Mouse (Mus musculus): ENCODE measurements around the gene Supt5.
A peak's percentile ranks its signal among the peaks of the same experiment; 100 is the strongest.

DNA sequence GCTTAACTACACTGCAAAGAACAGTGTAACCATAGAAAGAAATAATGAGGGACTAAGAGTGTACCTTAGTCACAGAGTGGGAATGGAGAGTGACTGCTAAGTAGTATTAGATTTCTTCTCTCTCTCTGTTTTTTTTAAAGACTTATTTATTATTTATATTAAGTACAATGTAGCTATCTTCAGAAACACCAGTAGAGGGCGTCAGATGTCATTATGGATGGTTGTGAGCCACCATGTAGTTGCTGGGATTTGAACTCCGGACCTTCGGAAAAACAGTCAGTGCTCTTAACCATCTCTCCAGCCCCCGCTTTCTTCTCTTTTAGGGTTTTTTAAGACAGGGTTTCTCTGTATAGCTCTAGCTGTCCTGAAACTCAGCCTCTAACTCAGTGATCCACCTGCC lies 12.1 kb downstream of the Supt5 start:
- no peak for TF ChIP-seq MAFK (IDR thresholded peaks at IDR 0.05; ENCODE audit: insufficient replicate concordance, low read length)
- TF ChIP-seq HCFC1 (IDR thresholded peaks at IDR 0.05; ENCODE audit: low read depth, low read length), result no peak
- TF ChIP-seq MYC (IDR thresholded peaks at IDR 0.05; ENCODE audit: low read depth, low read length), result no peak
- TF ChIP-seq CTCF (conservative IDR thresholded peaks at IDR 0.05 in 1 of 2, IDR thresholded peaks at IDR 0.05 in 1 of 2; ENCODE audit: low read depth in 2 of 2, low read length in 2 of 2), result peak; percentile 23 to 35; a peak in 3 of 4 replicates
- TF ChIP-seq POLR2A (IDR thresholded peaks at IDR 0.05; ENCODE audit: low read depth, low read length), result no peak
- no peak for TF ChIP-seq POLR2AphosphoS2 (IDR thresholded peaks at IDR 0.05; ENCODE audit: low read depth, low read length)
- no peak for TF ChIP-seq MAX (IDR thresholded peaks at IDR 0.05; ENCODE audit: low read length)
- TF ChIP-seq MEF2A (IDR thresholded peaks at IDR 0.05; ENCODE audit: borderline replicate concordance, low read depth, low read length), result no peak
- TF ChIP-seq CHD1 (IDR thresholded peaks at IDR 0.05; ENCODE audit: low read depth, low read length), result no peak
- no peak for TF ChIP-seq MXI1 (IDR thresholded peaks at IDR 0.05; ENCODE audit: low read depth, low read length)
- no peak for TF ChIP-seq ZNF384 (IDR thresholded peaks at IDR 0.05; ENCODE audit: low read depth, low read length)
- TF ChIP-seq ELF1 (IDR thresholded peaks at IDR 0.05; ENCODE audit: low read depth, low read length), result no peak
- no peak for TF ChIP-seq BHLHE40 (IDR thresholded peaks at IDR 0.05; ENCODE audit: low read depth, low read length)
